ENCODE assay signal across 9 mouse cellular contexts in the genomic region with DNA sequence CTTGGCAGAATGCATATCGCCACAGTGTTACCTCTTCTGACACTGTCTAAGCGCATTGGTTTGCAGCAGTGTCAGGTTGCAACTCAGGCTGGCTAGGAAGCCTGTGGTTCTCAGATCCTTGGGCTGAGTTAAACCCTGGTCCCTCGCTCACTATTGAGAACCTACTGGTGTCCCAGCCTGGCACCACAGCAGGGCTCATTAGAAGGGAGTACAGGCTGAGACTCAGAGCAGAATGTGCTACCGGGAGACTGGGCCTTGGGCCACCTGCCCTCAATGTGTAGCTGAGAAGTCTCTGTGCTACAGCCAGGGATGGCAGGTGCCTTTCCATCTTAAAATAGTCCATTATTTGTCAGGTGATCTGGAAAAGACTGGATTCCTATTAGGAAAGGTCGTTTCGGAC. TPM values are rescaled to one million over a fixed set of nuclear protein-coding genes. Genes with fewer than 3 reads are reported as not detected.
DNase-seq lines count a peak whose midpoint lies in the region; ATAC-seq lines count a peak whose summit lies in the region.
"Had no signal": no experiment of that assay in that cellular context is flagged by ENCODE, and none has a peak within 500 bp of the region (broad histone marks: within the 10 kb centered on the region; RNA-seq: fewer than 3 reads in every experiment).

No protein-coding gene starts in this region.

- no peak overlapping the region for H3K4me3 ChIP-seq in hindbrain, embryonic 15.5 days

- peaks cover 48% of the 10 kb centered on the region for H3K4me1 ChIP-seq in hindbrain, embryonic 15.5 days (replicated peaks)

- H3K4me2 ChIP-seq in hindbrain, embryonic 15.5 days: no peak overlapping the region

- WGBS in hindbrain, embryonic 15.5 days: 56% methylated on average over 6 of the region's 6 CpGs

- no peak overlapping the region for H3K9ac ChIP-seq in hindbrain, embryonic 15.5 days
- H3K9ac ChIP-seq: liver, embryonic 14.5 days had no signal

- no peaks in the 10 kb centered on the region for H3K27me3 ChIP-seq in hindbrain, embryonic 15.5 days

- peak overlapping the region; percentile 45 for H3K27ac ChIP-seq in hindbrain, embryonic 15.5 days (replicated peaks)
- H3K27ac ChIP-seq: liver, embryonic 14.5 days had no signal

- ATAC-seq in frontal cortex, adult (ENCODE audit: low TSS enrichment): peak; percentile 60
- 0 out of 2 replicates have a peak, but pooled peaks have one; percentile 29 for ATAC-seq in hindbrain, embryonic 15.5 days (ENCODE audit: low FRiP score, low read depth)

- no peaks in the 10 kb centered on the region for H3K9me3 ChIP-seq in hindbrain, embryonic 15.5 days

- no peak for DNase-seq in frontal cortex, postnatal 36 days (ENCODE audit: low spot score in 2 of 2)
- peak; percentile 21 for DNase-seq in right cerebral cortex, postnatal 14 days
- DNase-seq in right cerebral cortex, postnatal 4 days: no peak
- DNase-seq in skeletal muscle tissue, adult 2 months (ENCODE audit: low read depth, low spot score): peak; percentile 63
- no peak for DNase-seq in thymus, postnatal 10 days (ENCODE audit: low spot score in 2 of 2)
- DNase-seq in retina, embryonic 14.5 days (ENCODE audit: low spot score): no peak

- H3K36me3 ChIP-seq in hindbrain, embryonic 15.5 days: no peaks in the 10 kb centered on the region

RNA-seq across cellular contexts. Expression of gene Dock4, which starts 18.5 kb away (rescaled TPM):
- 30.4 and 31.0 TPM in 2 replicates for polyA plus RNA-seq in hindbrain, embryonic 15.5 days (2015; fragmentation: Nextera tagmentation; extraction: Ambion mirVana)

RNA-seq across cellular contexts. Expression of gene Zfp277, which starts 18.6 kb away (rescaled TPM):
- polyA plus RNA-seq in hindbrain, embryonic 15.5 days (2015; fragmentation: Nextera tagmentation; extraction: Ambion mirVana): 29.5 and 31.9 TPM in 2 replicates

Comparison
In these comparisons a context has a peak if more than half of its experiments do, and no peak if none do; other contexts are left out.
1. DNase-seq: peak in right cerebral cortex, postnatal 14 days (single experiment) and skeletal muscle tissue, adult 2 months (single experiment); none in frontal cortex, postnatal 36 days (0 of 2), right cerebral cortex, postnatal 4 days (single experiment), thymus, postnatal 10 days (0 of 2) and retina, embryonic 14.5 days (single experiment).